In the genomic region with DNA sequence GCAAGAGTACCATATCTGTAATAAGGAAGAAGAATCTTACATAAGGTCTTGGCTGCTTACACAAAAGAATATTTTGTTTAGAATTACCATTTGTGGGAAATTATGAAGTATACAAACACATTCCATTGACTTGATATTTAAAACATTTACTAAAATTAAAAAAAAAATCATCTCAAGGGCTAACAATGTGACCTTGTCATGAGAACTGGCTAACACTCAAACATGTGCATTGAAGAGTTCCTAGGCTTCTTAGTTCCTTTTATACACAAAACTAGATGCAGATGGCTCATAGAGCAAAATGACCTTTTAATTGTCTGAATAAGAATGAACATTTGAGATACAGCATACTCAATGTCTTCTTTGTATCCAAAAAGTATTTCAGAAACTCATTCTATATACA, we compare ENCODE assay signal across 15 mouse cellular contexts.
DNase-seq lines count a peak whose midpoint lies in the region; ATAC-seq and TF ChIP-seq lines count a peak whose summit lies in the region.
"Had no signal": no experiment of that assay in that cellular context is flagged by ENCODE, and none has a peak within 500 bp of the region (broad histone marks: within the 10 kb centered on the region; RNA-seq: fewer than 3 reads in every experiment).

No protein-coding gene starts in this region.

- DNase-seq in liver, adult 2 months (ENCODE audit: extremely low read depth, low read depth, low spot score) = peak; percentile 26
- DNase-seq in liver, postnatal 0 days = no peak
- no peak for DNase-seq in lung, postnatal 14 days
- DNase-seq in lung, postnatal 0 days (ENCODE audit: low spot score) = peak; percentile 53
- DNase-seq in lung, postnatal 4 days = no peak
- DNase-seq: adrenal gland, adult 2 months; cerebellum, adult 8-10 months; embryo, embryonic 11 days had no signal

- H3K9me3 ChIP-seq in liver, postnatal 0 days (ENCODE audit: low read length) = 0 out of 2 replicates have a peak, but pooled peaks cover 3% of the 10 kb centered on the region
- no peaks in the 10 kb centered on the region for H3K9me3 ChIP-seq in lung, embryonic 15.5 days
- H3K9me3 ChIP-seq in lung, postnatal 0 days (ENCODE audit: low read length) = no peaks in the 10 kb centered on the region
- H3K9me3 ChIP-seq: embryonic facial prominence, embryonic 13.5 days; embryonic facial prominence, embryonic 15.5 days; forebrain, embryonic 12.5 days had no signal

- no peak overlapping the region for H3K4me2 ChIP-seq in liver, postnatal 0 days (ENCODE audit: low read depth, low read length)
- no peak overlapping the region for H3K4me2 ChIP-seq in lung, embryonic 15.5 days
- no peak overlapping the region for H3K4me2 ChIP-seq in lung, postnatal 0 days (replicated peaks; ENCODE audit: low read depth, low read length)
- H3K4me2 ChIP-seq: embryonic facial prominence, embryonic 13.5 days; embryonic facial prominence, embryonic 15.5 days; forebrain, embryonic 12.5 days had no signal

- H3K36me3 ChIP-seq in liver, adult 2 months (ENCODE audit: control insufficient read depth, insufficient read depth, low read length) = no peaks in the 10 kb centered on the region
- H3K36me3 ChIP-seq in liver, postnatal 0 days (replicated peaks; ENCODE audit: insufficient read depth, low read length) = no peaks in the 10 kb centered on the region
- H3K36me3 ChIP-seq in lung, embryonic 15.5 days = no peaks in the 10 kb centered on the region
- H3K36me3 ChIP-seq in lung, postnatal 0 days (ENCODE audit: insufficient read depth, low read length) = no peaks in the 10 kb centered on the region
- H3K36me3 ChIP-seq: embryonic facial prominence, embryonic 13.5 days; embryonic facial prominence, embryonic 15.5 days; forebrain, embryonic 10.5 days; forebrain, embryonic 12.5 days had no signal

- H3K79me2 ChIP-seq in liver, adult 2 months (ENCODE audit: control insufficient read depth, insufficient read depth, low read length) = no peaks in the 10 kb centered on the region

- H3K27ac ChIP-seq in liver, adult 2 months (replicated peaks; ENCODE audit: insufficient read depth, low read depth, low read length) = no peak overlapping the region
- H3K27ac ChIP-seq in liver, postnatal 0 days (ENCODE audit: low read depth) = no peak overlapping the region
- peak overlapping the region; percentile 86 for H3K27ac ChIP-seq in lung, embryonic 15.5 days
- no peak overlapping the region for H3K27ac ChIP-seq in lung, postnatal 0 days (ENCODE audit: low read length)
- H3K27ac ChIP-seq: embryonic facial prominence, embryonic 13.5 days; embryonic facial prominence, embryonic 15.5 days; forebrain, embryonic 10.5 days; forebrain, embryonic 12.5 days had no signal

- no peak for TF ChIP-seq CTCF in liver, adult 2 months (IDR thresholded peaks at IDR 0.05; ENCODE audit: low read depth, low read length)
- no peak for TF ChIP-seq CTCF in liver, postnatal 0 days (IDR thresholded peaks at IDR 0.05; ENCODE audit: low read depth)
- TF ChIP-seq CTCF in lung, postnatal 0 days (IDR thresholded peaks at IDR 0.05) = no peak

- no peak for TF ChIP-seq POLR2A in liver, adult 2 months (IDR thresholded peaks at IDR 0.05; ENCODE audit: extremely low read depth, insufficient read depth, low read length)

- no peaks in the 10 kb centered on the region for H3K27me3 ChIP-seq in liver, adult 2 months (ENCODE audit: control insufficient read depth, insufficient read depth, low read length)
- H3K27me3 ChIP-seq in liver, postnatal 0 days (ENCODE audit: insufficient read depth, low read length) = no peaks in the 10 kb centered on the region
- H3K27me3 ChIP-seq in lung, embryonic 15.5 days = no peaks in the 10 kb centered on the region
- no peaks in the 10 kb centered on the region for H3K27me3 ChIP-seq in lung, postnatal 0 days (replicated peaks; ENCODE audit: insufficient read depth, low read length)
- H3K27me3 ChIP-seq: embryonic facial prominence, embryonic 13.5 days; embryonic facial prominence, embryonic 15.5 days; forebrain, embryonic 12.5 days had no signal

- TF ChIP-seq EP300 in liver, postnatal 0 days (IDR thresholded peaks at IDR 0.05; ENCODE audit: low read depth) = no peak
- TF ChIP-seq EP300 in lung, postnatal 0 days (IDR thresholded peaks at IDR 0.05) = peak; percentile 56; the same call in 1 of the 2 replicates

- no peak for ATAC-seq in liver, postnatal 0 days
- peak; percentile 67; the same call in 1 of the 2 replicates for ATAC-seq in lung, embryonic 15.5 days (ENCODE audit: borderline replicate concordance, extremely low read depth, low FRiP score, low TSS enrichment)
- peak; percentile 26; the same call in 1 of the 2 replicates for ATAC-seq in lung, postnatal 0 days
- ATAC-seq: forebrain, embryonic 14.5 days had no signal

- H3K4me3 ChIP-seq in liver, adult 2 months (ENCODE audit: insufficient read depth, low read depth, low read length) = no peak overlapping the region
- H3K4me3 ChIP-seq in liver, postnatal 0 days (ENCODE audit: low read depth, low read length) = no peak overlapping the region
- H3K4me3 ChIP-seq in lung, embryonic 15.5 days = no peak overlapping the region
- H3K4me3 ChIP-seq in lung, postnatal 0 days (ENCODE audit: low read depth, low read length) = no peak overlapping the region
- H3K4me3 ChIP-seq: embryonic facial prominence, embryonic 13.5 days; embryonic facial prominence, embryonic 15.5 days; erythroblast, embryonic 14.5 days; forebrain, embryonic 10.5 days; forebrain, embryonic 12.5 days had no signal

- no peaks in the 10 kb centered on the region; the same call in 1 of the 2 replicates for H3K4me1 ChIP-seq in liver, adult 2 months (ENCODE audit: control insufficient read depth, insufficient read depth, low read length)
- no peaks in the 10 kb centered on the region for H3K4me1 ChIP-seq in liver, postnatal 0 days (ENCODE audit: insufficient read depth)
- peaks cover 3% of the 10 kb centered on the region; the same call in 1 of the 2 replicates for H3K4me1 ChIP-seq in lung, embryonic 15.5 days
- H3K4me1 ChIP-seq in lung, postnatal 0 days (ENCODE audit: insufficient read depth, low read depth, low read length) = no peaks in the 10 kb centered on the region
- H3K4me1 ChIP-seq: embryonic facial prominence, embryonic 13.5 days; embryonic facial prominence, embryonic 15.5 days; forebrain, embryonic 10.5 days; forebrain, embryonic 12.5 days had no signal

- no peak overlapping the region for H3K9ac ChIP-seq in liver, adult 2 months (ENCODE audit: low read depth, low read length)
- H3K9ac ChIP-seq in liver, postnatal 0 days (replicated peaks) = no peak overlapping the region
- H3K9ac ChIP-seq in lung, embryonic 15.5 days = no peak overlapping the region
- H3K9ac ChIP-seq in lung, postnatal 0 days (replicated peaks; ENCODE audit: low read depth) = no peak overlapping the region
- H3K9ac ChIP-seq: embryonic facial prominence, embryonic 13.5 days; embryonic facial prominence, embryonic 15.5 days; forebrain, embryonic 12.5 days had no signal

Comparison
In these comparisons a context has a peak if more than half of its experiments do, and no peak if none do; other contexts are left out.
1. DNase-seq: peak in liver, adult 2 months (single experiment) and lung, postnatal 0 days (single experiment); none in liver, postnatal 0 days (single experiment), lung, postnatal 14 days (single experiment) and lung, postnatal 4 days (0 of 2).